Mouse (Mus musculus): ENCODE data around the gene Gm20662. TPM values are rescaled to one million over a fixed set of nuclear protein-coding genes. Genes with fewer than 3 reads are reported as not detected.

Gm20662 gene
- 1.9 TPM for total RNA-seq (2023)

GRCm38 (mm10) chr9:107996049-107996448 is at the start of gene Gm20662:
Gm20662 (plus strand) TSS chr9:107996349.

GRCm38 (mm10) chr9:107949922-107950235 is 46.3 kb upstream of the Gm20662 start, which contains the start of gene Traip:
Traip (plus strand) TSS chr9:107950136.

GRCm38 (mm10) chr9:107975399-107976386 is 20.5 kb upstream of the Gm20662 start, which contains the start of gene Uba7:
Uba7 (plus strand) TSS chr9:107975505.

GRCm38 (mm10) chr9:107982681-107983346 is 13.3 kb upstream of the Gm20662 start, which contains the start of gene Gm20661:
Gm20661 (plus strand) TSS chr9:107983058.

GRCm38 (mm10) chr9:107985131-107986119 is 10.7 kb upstream of the Gm20662 start, which contains the start of gene Inka1:
Inka1 (minus strand) TSS chr9:107985879.

GRCm38 (mm10) chr9:107992197-107992596 is 4.0 kb upstream of the Gm20662 start, which contains the start of gene Cdhr4:
Cdhr4 (plus strand) TSS chr9:107992497.

GRCm38 (mm10) chr9:108001922-108002770 is 6.0 kb downstream of the Gm20662 start, which contains the start of gene Ip6k1:
Ip6k1 (plus strand) TSS chr9:108002501.

GRCm38 (mm10) chr9:108049016-108049455 is 52.9 kb downstream of the Gm20662 start, which contains the start of gene Gmppb:
Gmppb (plus strand) TSS chr9:108049242.

GRCm38 (mm10) chr9:108052885-108053664 is 56.9 kb downstream of the Gm20662 start, which contains the start of gene Amigo3:
Amigo3 (plus strand) TSS chr9:108053159.

GRCm38 (mm10) chr9:108080168-108080567 is 84.0 kb downstream of the Gm20662 start, which contains the start of gene Mst1:
Mst1 (plus strand) TSS chr9:108080436.

GRCm38 (mm10) chr9:108082988-108083431 is 86.9 kb downstream of the Gm20662 start, which contains the start of gene Rnf123:
Rnf123 (minus strand) TSS chr9:108083346.

GRCm38 (mm10) chr9:108094184-108094941 is 98.2 kb downstream of the Gm20662 start, which contains the start of gene Apeh:
Apeh (minus strand) TSS chr9:108094606.

Other genes starting within 250 kb of the Gm20662 start
- 256 TPM for gene Rbm5, start 225.4 kb upstream of the Gm20662 start, total RNA-seq (2023)
- 129 TPM for gene Rbm6, start 123.1 kb upstream of the Gm20662 start, total RNA-seq (2023)
- gene Mon1a, start 108.2 kb upstream of the Gm20662 start, total RNA-seq (2023): 16.2 TPM
- 0.15 TPM for gene Mst1r, start 89.5 kb upstream of the Gm20662 start, total RNA-seq (2023)
- not detected for gene Actl11, start 67.9 kb upstream of the Gm20662 start, total RNA-seq (2023)
- gene Camkv, start 60.7 kb upstream of the Gm20662 start, total RNA-seq (2023): not detected
- gene Traip, start 46.2 kb upstream of the Gm20662 start, total RNA-seq (2023): 5.8 TPM
- gene Uba7, start 20.8 kb upstream of the Gm20662 start, total RNA-seq (2023): 196 TPM
- gene Gm20661, start 13.3 kb upstream of the Gm20662 start, total RNA-seq (2023): 1.4 TPM
- not detected for gene Inka1, start 10.5 kb upstream of the Gm20662 start, total RNA-seq (2023)
- gene Cdhr4, start 3.9 kb upstream of the Gm20662 start, total RNA-seq (2023): 2.4 TPM
- 145 TPM for gene Ip6k1, start 6.2 kb downstream of the Gm20662 start, total RNA-seq (2023)
- gene Gmppb, start 52.9 kb downstream of the Gm20662 start, total RNA-seq (2023): 21.2 TPM
- gene Amigo3, start 56.8 kb downstream of the Gm20662 start, total RNA-seq (2023): 7.0 TPM
- gene Mst1, start 84.1 kb downstream of the Gm20662 start, total RNA-seq (2023): 0.52 TPM
- gene Rnf123, start 87.0 kb downstream of the Gm20662 start, total RNA-seq (2023): 181 TPM
- 111 TPM for gene Apeh, start 98.3 kb downstream of the Gm20662 start, total RNA-seq (2023)
- 0.64 TPM for gene Bsn, start 194.0 kb downstream of the Gm20662 start, total RNA-seq (2023)

Data from CD8-positive naive resting alpha-beta T cell, adult 57 days (primary cell).